Mouse (Mus musculus): ENCODE data around the gene Ankfy1. TPM values are rescaled to one million over a fixed set of nuclear protein-coding genes. Genes with fewer than 3 reads are reported as not detected.
A peak's percentile ranks its signal among the peaks of the same experiment; 100 is the strongest.
"Not testable (repeated sequence)": the region's sequence is repeated elsewhere in the genome, so short reads cannot be mapped to it uniquely, and the experiment has no call there.

Gene Ankfy1
- polyA plus RNA-seq, 1 experiment from 2014 or later = 35.2 TPM

DNA sequence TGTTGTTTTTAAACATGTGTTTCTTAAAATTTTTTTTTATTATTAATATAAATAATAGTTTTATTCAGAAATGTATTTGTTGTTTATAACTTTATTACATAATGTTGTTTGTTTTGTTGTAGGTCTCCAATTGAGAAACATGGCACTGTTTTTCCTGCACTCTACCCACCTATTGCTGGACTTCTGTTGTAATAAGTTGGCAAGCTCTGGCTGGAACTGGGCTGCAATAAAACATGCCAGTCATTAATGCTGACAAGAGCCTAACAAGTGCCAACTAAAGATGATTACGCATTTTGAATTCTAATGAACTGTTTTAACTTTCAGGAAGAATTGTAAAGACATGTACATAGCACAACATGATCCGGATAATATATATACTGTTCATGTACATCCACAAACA is 6.4 kb upstream of the Ankfy1 start:
- ATAC-seq (ENCODE audit: low FRiP score) = no peak
- WGBS = 94% methylated on average over 2 of the region's 2 CpGs
- Histone ChIP-seq H3K4me2 (no peak overlapping the region), H3K4me3 (replicated peaks) (no peak overlapping the region), H3K27ac (no peak overlapping the region), H3K27me3 (no peaks in the 10 kb centered on the region), H3K9ac (no peak overlapping the region), H3K4me1 (no peaks in the 10 kb centered on the region), H3K36me3 (replicated peaks) (peaks cover 5% of the 10 kb centered on the region), H3K9me3 (no peaks in the 10 kb centered on the region)

DNA sequence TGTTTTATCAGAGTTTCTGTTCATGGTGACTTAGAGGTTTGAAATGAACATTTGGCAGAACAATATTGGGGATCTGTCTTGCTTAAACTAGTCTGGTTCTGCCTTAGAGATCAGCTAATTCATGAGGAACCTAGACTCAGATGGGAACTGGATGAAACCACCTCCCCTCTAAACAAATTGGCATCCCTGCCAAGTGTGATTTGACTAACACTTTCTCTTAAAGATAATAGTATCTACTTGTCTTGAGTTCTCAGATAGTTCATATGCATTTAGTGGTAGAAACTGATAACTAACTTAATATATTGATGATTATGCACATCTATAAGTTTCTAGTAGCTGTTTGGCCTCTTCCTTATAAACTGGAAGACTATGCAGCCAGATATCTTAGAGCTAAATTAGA is 3.1 kb upstream of the Ankfy1 start:
- Histone ChIP-seq H3K36me3 (replicated peaks) (no peaks in the 10 kb centered on the region), H3K4me3 (replicated peaks) (no peak overlapping the region), H3K9ac (no peak overlapping the region), H3K27me3 (no peaks in the 10 kb centered on the region), H3K9me3 (no peaks in the 10 kb centered on the region), H3K4me2 (no peak overlapping the region), H3K27ac (no peak overlapping the region), H3K4me1 (peaks cover 15% of the 10 kb centered on the region)
- ATAC-seq (ENCODE audit: low FRiP score) = no peak

DNA sequence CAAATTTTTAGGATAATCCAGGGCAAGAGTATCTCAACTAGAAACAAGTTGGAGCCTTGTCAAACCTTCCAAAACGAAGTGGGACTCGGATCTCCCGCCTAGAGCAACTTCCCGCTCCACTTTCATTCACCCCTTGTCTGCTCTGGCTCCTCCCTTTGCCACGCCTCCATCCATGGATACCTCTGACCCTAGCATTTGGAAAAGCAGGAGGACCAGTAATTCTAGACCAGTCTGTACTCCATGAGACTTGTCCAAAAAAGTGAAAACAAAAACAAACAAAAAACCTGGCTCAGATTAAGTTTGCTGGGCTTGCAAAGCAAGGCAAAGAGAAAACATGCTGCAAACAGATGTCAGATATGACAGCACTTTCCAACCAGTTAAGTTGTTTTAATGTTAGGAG is 1.6 kb upstream of the Ankfy1 start:
- H3K9me3 ChIP-seq = no peaks in the 10 kb centered on the region
- H3K4me2 ChIP-seq = no peak overlapping the region
- no peak overlapping the region for H3K9ac ChIP-seq
- WGBS = 8% methylated on average over 5 of the region's 5 CpGs
- H3K27me3 ChIP-seq = no peaks in the 10 kb centered on the region
- no peak overlapping the region for H3K4me3 ChIP-seq (replicated peaks)
- ATAC-seq (ENCODE audit: low FRiP score) = no peak
- peaks cover 24% of the 10 kb centered on the region for H3K4me1 ChIP-seq
- H3K36me3 ChIP-seq (replicated peaks) = no peaks in the 10 kb centered on the region; the same call in 1 of the 2 replicates
- H3K27ac ChIP-seq = no peak overlapping the region

DNA sequence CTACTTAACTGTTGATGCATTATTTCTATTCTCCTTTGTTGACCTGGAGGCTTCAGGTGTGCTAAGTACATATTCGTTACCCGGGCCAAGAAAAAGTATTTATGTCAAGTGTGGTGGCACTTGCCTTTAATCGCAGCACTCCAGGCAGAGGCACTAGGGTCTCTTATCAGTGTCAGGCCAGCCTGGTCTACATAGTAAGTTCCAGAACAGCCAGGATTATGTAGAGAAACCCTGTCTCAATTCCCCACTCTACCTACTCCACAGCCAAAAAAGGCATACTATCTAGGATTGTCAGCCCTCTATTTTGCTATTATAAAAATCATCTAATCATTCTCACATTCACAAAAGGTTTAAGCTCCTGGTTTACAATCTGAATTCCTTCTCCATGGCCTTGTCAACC is 691 bp upstream of the Ankfy1 start:
- H3K27ac ChIP-seq = no peak overlapping the region
- H3K36me3 ChIP-seq (replicated peaks) = no peaks in the 10 kb centered on the region; the same call in 1 of the 2 replicates
- H3K4me2 ChIP-seq = peak overlapping the region; percentile 86
- peaks cover 24% of the 10 kb centered on the region for H3K4me1 ChIP-seq
- H3K27me3 ChIP-seq = no peaks in the 10 kb centered on the region
- H3K9me3 ChIP-seq = no peaks in the 10 kb centered on the region
- no peak for ATAC-seq (ENCODE audit: low FRiP score)
- peak overlapping the region; percentile 79 for H3K4me3 ChIP-seq (replicated peaks)
- peak overlapping the region; percentile 83 for H3K9ac ChIP-seq
- 81% methylated on average over 3 of the region's 3 CpGs for WGBS

DNA sequence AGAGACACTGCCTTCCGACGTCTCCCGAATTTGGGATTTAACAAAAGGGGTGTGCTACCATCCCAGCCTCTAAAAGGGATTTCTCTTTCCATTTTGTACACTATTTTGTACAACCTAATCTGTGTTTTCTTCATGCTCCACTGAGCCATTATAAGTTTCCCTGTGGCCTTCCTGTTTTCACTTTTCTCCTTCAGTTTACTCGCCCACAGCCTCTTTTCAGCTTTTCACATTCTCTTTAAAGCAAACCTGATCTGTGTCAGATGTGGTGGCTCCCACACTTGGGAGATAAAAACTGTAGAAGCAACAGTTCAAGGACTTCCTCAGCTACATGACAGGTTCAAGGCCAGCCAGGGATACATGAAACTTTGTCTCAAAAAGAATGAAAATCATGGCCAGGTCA is 2.5 kb downstream of the Ankfy1 start:
- H3K36me3 ChIP-seq (replicated peaks) = peaks cover 4% of the 10 kb centered on the region; the same call in 1 of the 2 replicates
- no peaks in the 10 kb centered on the region for H3K9me3 ChIP-seq
- H3K27me3 ChIP-seq = no peaks in the 10 kb centered on the region
- H3K27ac ChIP-seq = no peak overlapping the region
- 78% methylated on average over 4 of the region's 4 CpGs for WGBS
- no peak overlapping the region for H3K4me3 ChIP-seq (replicated peaks)
- no peak for ATAC-seq (ENCODE audit: low FRiP score)
- H3K4me1 ChIP-seq = peaks cover 24% of the 10 kb centered on the region
- H3K9ac ChIP-seq = no peak overlapping the region
- no peak overlapping the region for H3K4me2 ChIP-seq

DNA sequence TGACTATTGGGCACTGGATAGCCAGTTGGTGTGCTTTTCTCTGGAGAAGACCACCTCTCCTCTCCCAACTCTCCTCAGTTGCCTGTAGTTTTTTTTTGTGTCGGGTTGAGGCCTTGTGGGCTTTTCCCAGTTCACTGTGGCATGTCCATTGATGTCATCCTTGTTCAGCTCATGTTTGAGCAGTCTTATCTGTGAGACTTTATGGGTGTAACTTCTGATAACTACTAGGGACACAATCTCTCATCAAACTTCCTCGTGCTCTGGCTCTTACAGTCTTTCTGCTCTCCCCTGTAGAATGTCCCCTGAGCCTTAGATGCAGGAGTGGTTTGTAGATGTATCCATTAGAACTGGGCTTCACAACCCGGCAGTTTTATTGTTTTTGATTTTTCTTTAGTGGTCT is 5.2 kb downstream of the Ankfy1 start:
- H3K36me3 ChIP-seq (replicated peaks) = peaks cover 4% of the 10 kb centered on the region
- no peak for ATAC-seq (ENCODE audit: low FRiP score)
- WGBS = 95% methylated on average over 3 of the region's 3 CpGs

DNA sequence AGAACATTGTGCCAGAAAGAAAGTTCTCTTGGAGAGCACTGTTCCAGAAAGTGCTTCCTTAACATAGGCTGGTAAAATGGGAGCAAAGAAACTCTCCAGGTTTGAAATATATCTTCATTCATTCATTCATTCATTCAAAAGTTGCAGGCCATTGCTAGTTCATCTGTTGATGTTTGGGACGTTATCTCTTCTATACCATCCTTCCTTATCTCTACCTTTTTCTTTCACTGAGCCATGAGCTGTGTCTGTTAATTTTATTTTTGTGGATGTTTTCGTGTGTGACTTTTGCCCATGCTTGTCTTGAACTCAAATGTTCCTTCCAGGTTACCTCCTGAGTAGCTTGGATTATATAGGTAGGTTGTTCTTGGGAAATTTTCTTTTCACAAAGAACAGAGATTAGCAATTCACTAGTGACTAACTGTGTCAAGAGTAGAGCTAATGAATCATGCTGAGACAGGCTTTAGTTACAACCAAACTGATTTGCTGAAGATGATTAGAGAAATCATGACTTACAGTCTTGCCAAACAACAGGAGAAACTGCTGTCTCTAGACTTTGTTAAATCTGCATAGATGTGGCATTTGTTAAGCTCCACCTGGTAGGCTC is 6.7 kb downstream of the Ankfy1 start:
- H3K27ac ChIP-seq = no peak overlapping the region
- no peak overlapping the region for H3K4me2 ChIP-seq
- peaks cover 4% of the 10 kb centered on the region for H3K36me3 ChIP-seq (replicated peaks)
- no peaks in the 10 kb centered on the region for H3K9me3 ChIP-seq
- H3K9ac ChIP-seq = no peak overlapping the region
- peaks cover 10% of the 10 kb centered on the region for H3K4me1 ChIP-seq
- H3K4me3 ChIP-seq (replicated peaks) = no peak overlapping the region
- ATAC-seq (ENCODE audit: low FRiP score) = no peak
- WGBS = 93% methylated on average over 2 of the region's 2 CpGs
- H3K27me3 ChIP-seq = no peaks in the 10 kb centered on the region

More for the DNA sequence above, 5.2 kb downstream of the Ankfy1 start:
- Histone ChIP-seq H3K4me2 (no peak overlapping the region), H3K9me3 (no peaks in the 10 kb centered on the region), H3K9ac (no peak overlapping the region), H3K4me1 (peaks cover 20% of the 10 kb centered on the region), H3K4me3 (replicated peaks) (no peak overlapping the region), H3K27me3 (no peaks in the 10 kb centered on the region), H3K27ac (no peak overlapping the region)

DNA sequence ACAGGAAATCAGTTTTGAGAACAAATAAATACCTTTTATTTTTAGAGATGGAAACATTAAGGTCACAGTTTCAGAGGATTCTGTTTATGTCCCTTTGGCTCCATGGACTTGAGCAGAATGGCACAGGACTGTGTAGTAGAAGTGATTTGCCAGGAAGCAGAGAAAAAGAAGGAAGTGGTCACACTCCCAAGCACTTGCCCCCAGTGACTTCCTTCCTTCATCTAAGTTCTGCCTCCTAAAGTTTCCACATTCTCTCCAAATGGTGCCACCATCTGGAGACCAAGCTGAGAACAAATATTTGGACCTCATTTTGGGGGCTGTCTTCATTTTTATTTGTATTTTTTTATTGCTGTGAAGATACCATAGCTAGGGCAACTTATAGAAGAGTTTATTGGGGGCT is 7.5 kb downstream of the Ankfy1 start:
- H3K27ac ChIP-seq = no peak overlapping the region
- H3K9ac ChIP-seq = no peak overlapping the region
- H3K9me3 ChIP-seq = no peaks in the 10 kb centered on the region
- H3K4me3 ChIP-seq (replicated peaks) = no peak overlapping the region
- ATAC-seq (ENCODE audit: low FRiP score) = no peak
- H3K27me3 ChIP-seq = no peaks in the 10 kb centered on the region
- H3K4me1 ChIP-seq = 0 out of 2 replicates have a peak, but pooled peaks cover 4% of the 10 kb centered on the region
- no peak overlapping the region for H3K4me2 ChIP-seq
- peaks cover 4% of the 10 kb centered on the region for H3K36me3 ChIP-seq (replicated peaks)

DNA sequence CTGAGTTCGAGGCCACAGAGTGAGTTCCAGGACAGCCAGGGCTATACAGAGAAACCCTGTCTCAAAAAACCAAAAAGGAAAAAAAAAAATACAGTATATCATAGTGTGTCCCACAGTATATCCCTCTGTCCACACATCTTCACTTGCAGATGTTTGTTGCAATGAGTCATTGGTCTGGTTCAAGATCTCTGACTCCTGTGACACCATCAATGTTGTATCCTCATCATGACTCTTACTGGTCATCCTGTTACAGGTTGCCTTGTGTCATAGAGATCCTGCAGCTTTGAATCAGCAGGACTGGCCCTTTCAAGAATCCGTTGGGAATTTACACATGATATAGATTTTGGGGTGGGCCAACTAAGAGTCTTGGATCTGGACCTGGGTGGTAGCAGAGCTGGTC is 15.3 kb downstream of the Ankfy1 start:
- not testable (repeated sequence) for H3K9ac ChIP-seq; H3K4me3 ChIP-seq (replicated peaks); H3K27me3 ChIP-seq; H3K4me2 ChIP-seq; H3K9me3 ChIP-seq; ATAC-seq (ENCODE audit: low FRiP score); H3K27ac ChIP-seq; H3K36me3 ChIP-seq (replicated peaks); H3K4me1 ChIP-seq
- WGBS = 87% methylated on average over 2 of the region's 2 CpGs

DNA sequence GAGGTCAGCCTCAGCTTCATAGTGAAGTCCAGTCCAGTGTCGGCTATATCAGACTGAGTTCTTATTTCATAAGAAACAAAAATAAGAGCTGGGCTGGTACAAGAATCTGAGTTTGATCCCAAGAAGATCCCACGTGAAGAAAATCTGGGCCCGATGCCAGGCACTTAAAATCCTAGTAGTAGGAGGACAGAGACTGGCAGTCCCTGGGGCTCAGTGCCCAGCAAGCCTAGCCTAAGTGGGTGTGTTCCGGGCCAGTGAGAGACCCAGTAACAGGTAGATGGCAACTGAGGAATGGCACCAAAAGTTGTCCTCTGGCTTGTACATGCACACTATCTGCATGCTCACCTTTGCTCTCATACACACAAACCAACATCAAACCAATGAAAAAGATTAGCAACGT is 22.9 kb downstream of the Ankfy1 start:
- Histone ChIP-seq H3K27ac (no peak overlapping the region), H3K9ac (no peak overlapping the region), H3K4me3 (replicated peaks) (no peak overlapping the region), H3K36me3 (replicated peaks) (peaks cover 20% of the 10 kb centered on the region), H3K27me3 (no peaks in the 10 kb centered on the region), H3K4me2 (no peak overlapping the region), H3K4me1 (no peaks in the 10 kb centered on the region), H3K9me3 (no peaks in the 10 kb centered on the region)
- 94% methylated on average over 5 of the region's 5 CpGs for WGBS
- no peak for ATAC-seq (ENCODE audit: low FRiP score)

DNA sequence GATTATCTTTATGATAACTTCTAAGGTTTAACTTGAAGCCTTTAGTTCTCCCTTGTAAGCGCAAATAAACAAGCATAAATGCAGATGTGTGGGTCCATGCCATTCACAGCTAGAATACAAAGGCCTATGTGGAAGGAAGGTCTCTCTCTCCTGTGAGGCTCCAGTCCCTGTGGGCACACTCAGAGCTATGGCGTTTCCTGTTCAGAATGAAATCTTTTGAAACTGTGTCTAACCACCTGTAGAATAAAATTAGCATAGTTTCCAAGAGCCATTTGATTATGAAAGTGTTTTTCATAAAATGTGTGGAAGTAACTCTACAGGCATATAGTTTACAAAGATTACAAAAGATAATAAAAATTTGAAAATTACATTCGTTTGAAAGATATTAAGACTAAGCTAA is 28.4 kb downstream of the Ankfy1 start:
- peaks cover 15% of the 10 kb centered on the region for H3K36me3 ChIP-seq (replicated peaks)
- 89% methylated on average over 3 of the region's 3 CpGs for WGBS

DNA sequence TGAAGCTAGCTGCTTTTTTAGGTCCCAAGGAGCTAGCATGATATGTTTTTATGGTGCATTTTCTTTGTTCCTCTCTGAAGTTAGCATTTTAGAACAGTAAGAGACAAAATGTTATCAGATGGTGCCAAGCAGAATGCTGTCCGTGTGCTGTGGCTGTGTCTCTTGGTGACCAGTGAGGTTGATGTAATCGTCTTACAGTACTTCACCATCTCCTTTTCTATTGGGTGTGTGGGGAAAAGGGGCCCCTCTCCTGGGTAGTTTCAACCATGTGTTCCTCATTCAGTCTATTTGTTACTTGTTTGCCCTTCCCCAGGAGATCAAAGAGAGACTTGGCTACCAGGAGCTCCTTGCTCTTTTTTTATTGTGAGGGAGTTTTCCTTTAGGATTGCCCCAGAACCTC is 33.4 kb downstream of the Ankfy1 start:
- 62% methylated on average over 2 of the region's 2 CpGs for WGBS

More for the DNA sequence above, 28.4 kb downstream of the Ankfy1 start:
- ATAC-seq (ENCODE audit: low FRiP score) = no peak
- no peaks in the 10 kb centered on the region for H3K9me3 ChIP-seq
- no peaks in the 10 kb centered on the region for H3K27me3 ChIP-seq
- no peak overlapping the region for H3K4me3 ChIP-seq (replicated peaks)
- H3K4me1 ChIP-seq = no peaks in the 10 kb centered on the region
- H3K9ac ChIP-seq = no peak overlapping the region
- no peak overlapping the region for H3K27ac ChIP-seq
- H3K4me2 ChIP-seq = no peak overlapping the region

DNA sequence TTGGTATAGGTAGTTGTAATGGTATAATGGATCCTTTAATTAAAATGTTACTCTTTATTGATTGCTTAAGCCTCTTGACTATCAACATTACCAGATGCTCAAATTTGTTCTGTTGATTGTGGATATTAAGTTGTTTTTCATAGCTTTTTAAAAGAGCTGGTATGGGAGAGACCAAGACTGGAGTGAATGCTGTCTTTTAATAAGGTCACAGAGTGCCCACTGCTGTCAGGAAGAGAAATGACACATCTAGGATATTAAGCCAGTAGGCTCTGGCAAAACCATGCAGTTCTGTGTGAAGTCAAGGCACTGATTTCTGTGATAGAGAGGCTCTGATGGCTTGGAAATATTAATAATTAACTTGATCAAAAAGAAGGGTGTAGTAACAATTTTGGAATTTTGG is 34.1 kb downstream of the Ankfy1 start:
- H3K4me2 ChIP-seq = no peak overlapping the region
- H3K4me3 ChIP-seq (replicated peaks) = no peak overlapping the region
- H3K9ac ChIP-seq = no peak overlapping the region
- H3K27me3 ChIP-seq = no peaks in the 10 kb centered on the region
- H3K27ac ChIP-seq = no peak overlapping the region
- no peak for ATAC-seq (ENCODE audit: low FRiP score)
- peaks cover 13% of the 10 kb centered on the region for H3K36me3 ChIP-seq (replicated peaks)
- H3K9me3 ChIP-seq = no peaks in the 10 kb centered on the region
- no peaks in the 10 kb centered on the region for H3K4me1 ChIP-seq

More for the DNA sequence above, 33.4 kb downstream of the Ankfy1 start:
- Histone ChIP-seq H3K4me3 (replicated peaks) (no peak overlapping the region), H3K4me1 (no peaks in the 10 kb centered on the region), H3K27ac (no peak overlapping the region), H3K9ac (no peak overlapping the region), H3K27me3 (no peaks in the 10 kb centered on the region), H3K36me3 (replicated peaks) (peaks cover 9% of the 10 kb centered on the region; the same call in 1 of the 2 replicates), H3K9me3 (no peaks in the 10 kb centered on the region), H3K4me2 (no peak overlapping the region)
- ATAC-seq (ENCODE audit: low FRiP score) = no peak
